ENCODE assay signal across 8 mouse cellular contexts in genomic region chr5:105792331-105792801, GRCm38 (mm10).
A peak's percentile ranks its signal among the peaks of the same experiment; 100 is the strongest.
DNase-seq lines count a peak whose midpoint lies in the region; ATAC-seq and TF ChIP-seq lines count a peak whose summit lies in the region.

No protein-coding gene starts in this region.

- H3K4me1 ChIP-seq in forebrain, embryonic 11.5 days (replicated peaks; ENCODE audit: control insufficient read depth, insufficient read depth, low read length) = peaks cover 13% of the 10 kb centered on the region
- H3K4me1 ChIP-seq in intestine, embryonic 14.5 days (replicated peaks; ENCODE audit: control insufficient read depth, insufficient read depth, low read length) = peaks cover 36% of the 10 kb centered on the region
- H3K4me1 ChIP-seq in stomach, embryonic 15.5 days = peaks cover 39% of the 10 kb centered on the region

- peak; percentile 35 for DNase-seq in gastrocnemius, adult 2 months
- DNase-seq in gastrocnemius, postnatal 10 days = no peak
- no peak for DNase-seq in forebrain, embryonic 11.5 days (ENCODE audit: low spot score)
- DNase-seq in intestine, embryonic 14.5 days (ENCODE audit: low spot score) = peak; percentile 78
- DNase-seq in lung, adult 18-20 months = peak; percentile 29 to 60
- DNase-seq in embryo, embryonic 9.5 days (ENCODE audit: extremely low spot score) = no peak
- DNase-seq in thymus, postnatal 25 days = no peak

- no peak overlapping the region for H3K4me2 ChIP-seq in forebrain, embryonic 11.5 days (ENCODE audit: low read depth, low read length, severe bottlenecking)
- peak overlapping the region; percentile 40 for H3K4me2 ChIP-seq in intestine, embryonic 14.5 days (ENCODE audit: low read length)
- H3K4me2 ChIP-seq in stomach, embryonic 15.5 days = peak overlapping the region; percentile 50

- no peaks in the 10 kb centered on the region for H3K27me3 ChIP-seq in forebrain, embryonic 11.5 days (ENCODE audit: control insufficient read depth, insufficient read depth, low read length)
- H3K27me3 ChIP-seq in intestine, embryonic 14.5 days (replicated peaks; ENCODE audit: control insufficient read depth, insufficient read depth, low read length) = no peaks in the 10 kb centered on the region
- no peaks in the 10 kb centered on the region for H3K27me3 ChIP-seq in stomach, embryonic 15.5 days (replicated peaks)

- H3K27ac ChIP-seq in gastrocnemius, adult 2 months = peak overlapping the region; percentile 54
- no peak overlapping the region for H3K27ac ChIP-seq in forebrain, embryonic 11.5 days (ENCODE audit: low read depth, low read length)
- H3K27ac ChIP-seq in intestine, embryonic 14.5 days (ENCODE audit: low read depth) = peak overlapping the region; percentile 17; the same call in 1 of the 2 replicates
- peak overlapping the region; percentile 84 for H3K27ac ChIP-seq in stomach, embryonic 15.5 days

- ATAC-seq in forebrain, embryonic 11.5 days (replicated peaks; ENCODE audit: low FRiP score) = 0 out of 2 replicates have a peak, but pooled peaks have one; percentile 38
- peak; percentile 51; the same call in 1 of the 2 replicates for ATAC-seq in intestine, embryonic 14.5 days (replicated peaks; ENCODE audit: low FRiP score, low TSS enrichment, low read depth)
- ATAC-seq in stomach, embryonic 15.5 days (ENCODE audit: insufficient read depth, low FRiP score, low read depth) = peak; percentile 57

- H3K9ac ChIP-seq in forebrain, embryonic 11.5 days (ENCODE audit: low read length) = peak overlapping the region; percentile 12
- no peak overlapping the region for H3K9ac ChIP-seq in intestine, embryonic 14.5 days (ENCODE audit: low read length)
- no peak overlapping the region for H3K9ac ChIP-seq in stomach, embryonic 15.5 days

- TF ChIP-seq CTCF in gastrocnemius, adult 2 months (IDR thresholded peaks at IDR 0.05) = no peak

- no peaks in the 10 kb centered on the region for H3K36me3 ChIP-seq in forebrain, embryonic 11.5 days (ENCODE audit: control insufficient read depth, insufficient read depth, low read length)
- no peaks in the 10 kb centered on the region for H3K36me3 ChIP-seq in intestine, embryonic 14.5 days (ENCODE audit: control insufficient read depth, insufficient read depth, low read length)
- no peaks in the 10 kb centered on the region for H3K36me3 ChIP-seq in stomach, embryonic 15.5 days

- 38% methylated on average over 8 of the region's 8 CpGs for WGBS in forebrain, embryonic 11.5 days
- WGBS in intestine, embryonic 14.5 days = 21% methylated on average over 8 of the region's 8 CpGs
- WGBS in stomach, embryonic 15.5 days = 15% methylated on average over 8 of the region's 8 CpGs

- intact Hi-C loops in gastrocnemius, adult 2 months (cut with DNase I) = no loop called here

- H3K4me3 ChIP-seq in gastrocnemius, adult 2 months = peak overlapping the region; percentile 61
- H3K4me3 ChIP-seq in forebrain, embryonic 11.5 days (ENCODE audit: low read depth, low read length) = no peak overlapping the region
- H3K4me3 ChIP-seq in intestine, embryonic 14.5 days (ENCODE audit: low read depth, low read length) = no peak overlapping the region
- peak overlapping the region; percentile 11; the same call in 1 of the 2 replicates for H3K4me3 ChIP-seq in stomach, embryonic 15.5 days (replicated peaks)

- H3K9me3 ChIP-seq in forebrain, embryonic 11.5 days (ENCODE audit: control insufficient read depth, low read length) = no peaks in the 10 kb centered on the region
- H3K9me3 ChIP-seq in intestine, embryonic 14.5 days (ENCODE audit: control insufficient read depth, low read length) = no peaks in the 10 kb centered on the region
- no peaks in the 10 kb centered on the region for H3K9me3 ChIP-seq in stomach, embryonic 15.5 days

Comparison
In these comparisons a context has a peak if more than half of its experiments do, and no peak if none do; other contexts are left out.
1. DNase-seq: peak in gastrocnemius, adult 2 months (single experiment), intestine, embryonic 14.5 days (single experiment) and lung, adult 18-20 months (2 of 2); none in gastrocnemius, postnatal 10 days (single experiment), forebrain, embryonic 11.5 days (single experiment), embryo, embryonic 9.5 days (single experiment) and thymus, postnatal 25 days (single experiment).
2. H3K4me3 ChIP-seq: peak in gastrocnemius, adult 2 months (single experiment) and stomach, embryonic 15.5 days (single experiment); none in forebrain, embryonic 11.5 days (single experiment) and intestine, embryonic 14.5 days (single experiment).
3. Peak in every context shown above with its lines, with median percentiles within 50 percentile points of each other: ATAC-seq.